Mouse (Mus musculus) inflammation-experienced regulatory T-cells, adult 6 months (primary cell): Measurements from ENCODE around the gene Nt5c2. TPM values are rescaled to one million over a fixed set of nuclear protein-coding genes. Genes with fewer than 3 reads are reported as not detected.

Experiments
- ATAC-seq: one replicate; pipeline ENCODE4 v1.8.0; 2017
- polyA plus RNA-seq, 3 experiments: library from polyadenylated mRNA; unstranded; fragments of 100-300 nt; shearing (Covaris generic); gene quantifications; one replicate each; pipeline ENCODE4 v1.2.1; 2017

Gene Nt5c2
- polyA plus RNA-seq, 3 experiments from 2014 or later = 22.1 to 37.3 (median 31.6) TPM

- ATAC-seq = no peak
Measured at GRCm38 (mm10) chr19:46837290-46838079, 177.5 kb downstream of the Nt5c2 start.

DNA sequence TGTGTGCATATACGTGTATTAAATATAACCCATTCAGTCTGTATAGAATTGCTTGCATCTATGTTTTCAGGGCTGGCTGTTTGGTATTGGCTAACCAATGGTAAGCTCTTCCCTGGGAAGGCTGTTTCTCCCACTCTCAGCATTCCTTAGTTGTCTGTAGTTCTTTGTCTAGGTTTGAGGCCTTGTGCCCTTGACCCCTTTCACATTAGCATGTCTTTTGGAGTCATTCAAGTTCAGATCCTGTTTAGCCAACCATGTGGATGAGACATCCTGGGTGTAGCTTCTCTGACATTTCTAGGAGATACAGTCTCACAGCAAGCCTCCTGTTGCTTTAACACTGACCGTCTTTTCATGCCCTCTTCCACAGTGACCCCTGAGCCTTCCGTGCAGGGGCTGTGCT is 178.9 kb downstream of the Nt5c2 start:
- no peak for ATAC-seq

- no peak for ATAC-seq
Measured at GRCm38 (mm10) chr19:46835339-46835738, 179.6 kb downstream of the Nt5c2 start.

- no peak for ATAC-seq
Measured at GRCm38 (mm10) chr19:46834301-46834700, 180.7 kb downstream of the Nt5c2 start.

Other genes starting within 250 kb of the Nt5c2 start
- not detected for gene Ina, start 455 bp downstream of the Nt5c2 start, polyA plus RNA-seq
- gene Pcgf6, start 35.8 kb upstream of the Nt5c2 start, polyA plus RNA-seq = 10 to 100 TPM in 1 of 3 experiments, 1 to 10 TPM in 2; 4.9 to 10.8 (median 9.7) TPM
- 1 to 10 TPM; 1.6 to 3.3 (median 1.8) TPM for gene Taf5, start 52.6 kb upstream of the Nt5c2 start, polyA plus RNA-seq
- gene Usmg5, start 75.5 kb upstream of the Nt5c2 start, polyA plus RNA-seq = 100 to 1,000 TPM; 223 to 391 (median 299) TPM
- gene Pdcd11, start 75.6 kb upstream of the Nt5c2 start, polyA plus RNA-seq = 1 to 10 TPM; 5.9 to 8.5 (median 7.3) TPM
- 10 to 100 TPM; 13.3 to 21.6 (median 15.8) TPM for gene Calhm2, start 123.1 kb upstream of the Nt5c2 start, polyA plus RNA-seq
- gene Calhm1, start 129.1 kb upstream of the Nt5c2 start, polyA plus RNA-seq = not detected
- gene Calhm3, start 142.6 kb upstream of the Nt5c2 start, polyA plus RNA-seq = not detected
- gene Neurl1a, start 163.7 kb upstream of the Nt5c2 start, polyA plus RNA-seq = under 1 TPM; 0.19 to 0.32 (median 0.25) TPM